Mouse (Mus musculus) heart, postnatal 0 days (tissue): Measurements from ENCODE around the gene Xpo1.

Experiments used
- CTCF ChIP-seq: IDR thresholded peaks from 2 replicates; pipeline ENCODE4 v1.5.1; 2016; ENCODE audit warnings: antibody characterized with exemption, control low read depth, low read depth
- EP300 ChIP-seq: IDR thresholded peaks from 2 replicates; pipeline ENCODE4 v1.6.1; 2016; ENCODE audit warnings: antibody characterized with exemption, low read depth

GRCm38 (mm10) chr11:23260186-23260585 is 4.3 kb downstream of the Xpo1 start:
- TF ChIP-seq CTCF (no peak), EP300 (no peak)
